Mouse (Mus musculus): ENCODE results near the gene Clrn2.

- TF ChIP-seq CTCF (IDR thresholded peaks at IDR 0.05; ENCODE audit: low read depth, low read length) (no peak), POLR2A (IDR thresholded peaks at IDR 0.05; ENCODE audit: borderline replicate concordance, low read depth, low read length) (no peak)
These were observed 4.9 kb upstream of the Clrn2 start for GRCm38 (mm10) chr5:45448676-45449075.
